ENCODE assay signal across 10 mouse cellular contexts in genomic region chr10:127879155-127879688, GRCm38 (mm10). TPM values are rescaled to one million over a fixed set of nuclear protein-coding genes. Genes with fewer than 3 reads are reported as not detected.
DNase-seq lines count a peak whose midpoint lies in the region; ATAC-seq lines count a peak whose summit lies in the region.
"Had no signal": no experiment of that assay in that cellular context is flagged by ENCODE, and none has a peak within 500 bp of the region (broad histone marks: within the 10 kb centered on the region; RNA-seq: fewer than 3 reads in every experiment).

No protein-coding gene starts in this region.

- peaks cover 12% of the 10 kb centered on the region; the same call in 1 of the 2 replicates for H3K4me1 ChIP-seq in kidney, embryonic 16.5 days (ENCODE audit: insufficient read depth, low read length)
- H3K4me1 ChIP-seq in midbrain, embryonic 11.5 days (ENCODE audit: control insufficient read depth, insufficient read depth, low read length) = no peaks in the 10 kb centered on the region
- H3K4me1 ChIP-seq: hindbrain, embryonic 10.5 days; limb, embryonic 13.5 days had no signal

- 85% methylated on average over 3 of the region's 3 CpGs for WGBS in kidney, embryonic 16.5 days
- WGBS in midbrain, embryonic 11.5 days = 82% methylated on average over 3 of the region's 3 CpGs

- no peaks in the 10 kb centered on the region for H3K36me3 ChIP-seq in kidney, embryonic 16.5 days (ENCODE audit: insufficient read depth, low read length)
- no peaks in the 10 kb centered on the region for H3K36me3 ChIP-seq in midbrain, embryonic 11.5 days (ENCODE audit: control insufficient read depth, insufficient read depth, low read length)
- H3K36me3 ChIP-seq: hindbrain, embryonic 10.5 days; limb, embryonic 13.5 days had no signal

- no peaks in the 10 kb centered on the region for H3K9me3 ChIP-seq in kidney, embryonic 16.5 days (ENCODE audit: low read length)
- H3K9me3 ChIP-seq in midbrain, embryonic 11.5 days (ENCODE audit: control insufficient read depth, low read length) = no peaks in the 10 kb centered on the region
- H3K9me3 ChIP-seq: hindbrain, embryonic 10.5 days; limb, embryonic 13.5 days had no signal

- no peak overlapping the region for H3K4me2 ChIP-seq in kidney, embryonic 16.5 days (replicated peaks; ENCODE audit: low read depth, low read length)
- no peak overlapping the region for H3K4me2 ChIP-seq in midbrain, embryonic 11.5 days
- H3K4me2 ChIP-seq: limb, embryonic 13.5 days had no signal

- no peaks in the 10 kb centered on the region for H3K27me3 ChIP-seq in kidney, embryonic 16.5 days (ENCODE audit: insufficient read depth, low read length)
- H3K27me3 ChIP-seq in midbrain, embryonic 11.5 days (ENCODE audit: control insufficient read depth, insufficient read depth, low read length) = no peaks in the 10 kb centered on the region
- H3K27me3 ChIP-seq: limb, embryonic 13.5 days had no signal

- intact Hi-C loops in left cerebral cortex, postnatal 14 days (cut with DNase I) = no loop called here

- no peak overlapping the region for H3K27ac ChIP-seq in kidney, embryonic 16.5 days (ENCODE audit: low read length)
- no peak overlapping the region for H3K27ac ChIP-seq in midbrain, embryonic 11.5 days (ENCODE audit: low read depth, low read length)
- H3K27ac ChIP-seq: hindbrain, embryonic 10.5 days; limb, embryonic 13.5 days had no signal

- 0 out of 2 replicates have a peak, but pooled peaks have one; percentile 40 for ATAC-seq in kidney, embryonic 16.5 days (ENCODE audit: low FRiP score, low TSS enrichment)
- ATAC-seq in midbrain, embryonic 11.5 days (ENCODE audit: low FRiP score) = no peak

- no peak overlapping the region for H3K9ac ChIP-seq in kidney, embryonic 16.5 days (replicated peaks; ENCODE audit: low read length)
- H3K9ac ChIP-seq in midbrain, embryonic 11.5 days (ENCODE audit: low read length) = no peak overlapping the region
- H3K9ac ChIP-seq: limb, embryonic 13.5 days had no signal

- no peak overlapping the region for H3K4me3 ChIP-seq in kidney, embryonic 16.5 days (ENCODE audit: low read length)
- H3K4me3 ChIP-seq in midbrain, embryonic 11.5 days (ENCODE audit: low read depth, low read length) = no peak overlapping the region
- H3K4me3 ChIP-seq: hindbrain, embryonic 10.5 days; limb, embryonic 13.5 days had no signal

- peak; percentile 19 to 26 for DNase-seq in left cerebral cortex, adult 18-20 months (ENCODE audit: low spot score in 2 of 2)
- DNase-seq in left cerebral cortex, postnatal 14 days (ENCODE audit: low spot score in 2 of 2) = no peak
- DNase-seq in ZHBTc4 (ENCODE audit: low read depth, low spot score) = peak; percentile 87
- peak; percentile 26 for DNase-seq in lung, postnatal 36 days
- DNase-seq in frontal cortex, postnatal 25 days (ENCODE audit: low spot score in 2 of 2) = no peak
- no peak for DNase-seq in thymus, adult 18-20 months
- DNase-seq in midbrain, embryonic 11.5 days (ENCODE audit: low spot score, missing footprints) = no peak

RNA-seq across cellular contexts. Expression of gene Rdh7, which starts 9.4 kb away (rescaled TPM):
- total RNA-seq in left cerebral cortex, adult 18-20 months (2021) = not detected
- not detected for total RNA-seq in left cerebral cortex, postnatal 14 days (2021)
- not detected in 2 replicates for polyA plus RNA-seq in kidney, embryonic 16.5 days (2015; fragmentation: Nextera tagmentation; extraction: Ambion mirVana)
- not detected in 2 replicates for polyA plus RNA-seq in midbrain, embryonic 11.5 days (2014; fragmentation: Nextera tagmentation; extraction: Ambion mirVana)
- polyA plus RNA-seq: hindbrain, embryonic 10.5 days; limb, embryonic 13.5 days had no signal

RNA-seq across cellular contexts. Expression of gene Rdh16f2, which starts 12.9 kb away (rescaled TPM):
- total RNA-seq in left cerebral cortex, adult 18-20 months (2021) = not detected
- not detected for total RNA-seq in left cerebral cortex, postnatal 14 days (2021)
- 1.1 and 1.3 TPM in 2 replicates for polyA plus RNA-seq in kidney, embryonic 16.5 days (2015; fragmentation: Nextera tagmentation; extraction: Ambion mirVana)
- polyA plus RNA-seq in midbrain, embryonic 11.5 days (2014; fragmentation: Nextera tagmentation; extraction: Ambion mirVana) = not detected in 2 replicates
- polyA plus RNA-seq: hindbrain, embryonic 10.5 days; limb, embryonic 13.5 days had no signal

RNA-seq across cellular contexts. Expression of gene Sdr9c7, which starts 19.1 kb away (rescaled TPM):
- not detected for total RNA-seq in left cerebral cortex, adult 18-20 months (2021)
- not detected for total RNA-seq in left cerebral cortex, postnatal 14 days (2021)
- polyA plus RNA-seq in kidney, embryonic 16.5 days (2015; fragmentation: Nextera tagmentation; extraction: Ambion mirVana) = not detected in 2 replicates
- not detected in 2 replicates for polyA plus RNA-seq in midbrain, embryonic 11.5 days (2014; fragmentation: Nextera tagmentation; extraction: Ambion mirVana)
- polyA plus RNA-seq: hindbrain, embryonic 10.5 days; limb, embryonic 13.5 days had no signal

RNA-seq across cellular contexts. Expression of gene Rdh19, which starts 29.5 kb away (rescaled TPM):
- not detected for total RNA-seq in left cerebral cortex, adult 18-20 months (2021)
- total RNA-seq in left cerebral cortex, postnatal 14 days (2021) = not detected
- polyA plus RNA-seq in kidney, embryonic 16.5 days (2015; fragmentation: Nextera tagmentation; extraction: Ambion mirVana) = 6.8 TPM in 2 replicates
- polyA plus RNA-seq in midbrain, embryonic 11.5 days (2014; fragmentation: Nextera tagmentation; extraction: Ambion mirVana) = not detected in 2 replicates
- polyA plus RNA-seq: hindbrain, embryonic 10.5 days; limb, embryonic 13.5 days had no signal

Comparison
In these comparisons a context has a peak if more than half of its experiments do, and no peak if none do; other contexts are left out.
1. DNase-seq: peak in left cerebral cortex, adult 18-20 months (2 of 2), ZHBTc4 (single experiment) and lung, postnatal 36 days (single experiment); none in left cerebral cortex, postnatal 14 days (0 of 2), frontal cortex, postnatal 25 days (0 of 2), thymus, adult 18-20 months (0 of 2) and midbrain, embryonic 11.5 days (single experiment).